Mouse (Mus musculus) hindbrain, embryonic 11.5 days (tissue): ENCODE data around the gene Alg9. TPM values are rescaled to one million over a fixed set of nuclear protein-coding genes. Genes with fewer than 3 reads are reported as not detected.

ENCODE experiments used
- ATAC-seq: fragments of 200-750 bp; cut with Nextera tagmentation; 2 replicates; pipeline ENCODE4 v1.8.0; 2017; ENCODE audit warnings: mild to moderate bottlenecking, moderate TSS enrichment, moderate library complexity; ENCODE audit not compliant: low FRiP score
- DNase-seq: peaks from one replicate; pipeline ENCODE4 v3.0.0-alpha.2; 2015; ENCODE audit warnings: low spot score
- H3K27ac ChIP-seq: fragments of 300-500 bp; sonication (generic); 2 replicates; pipeline ENCODE4 v1.5.1; 2014; ENCODE audit warnings: mild to moderate bottlenecking, low read depth, low read length
- H3K27me3 ChIP-seq: fragments of 300-500 bp; sonication (generic); 2 replicates; pipeline ENCODE4 v1.6.1; 2014; ENCODE audit warnings: mild to moderate bottlenecking, low read length, moderate library complexity, mixed read lengths; ENCODE audit not compliant: control insufficient read depth, insufficient read depth
- H3K36me3 ChIP-seq: fragments of 300-500 bp; sonication (generic); 2 replicates; pipeline ENCODE4 v1.6.1; 2014; ENCODE audit warnings: mild to moderate bottlenecking, low read length, moderate library complexity, mixed read lengths; ENCODE audit not compliant: control insufficient read depth, insufficient read depth
- H3K4me1 ChIP-seq: fragments of 300-500 bp; sonication (generic); replicated peaks from 2 replicates; pipeline ENCODE4 v1.6.1; 2014; ENCODE audit warnings: low read length, mixed read lengths; ENCODE audit not compliant: control insufficient read depth, insufficient read depth
- H3K4me2 ChIP-seq: fragments of 300-500 bp; sonication (generic); replicated peaks from 2 replicates; pipeline ENCODE4 v1.6.1; 2014; ENCODE audit warnings: mild to moderate bottlenecking, low read depth, low read length
- H3K4me3 ChIP-seq: fragments of 300-500 bp; sonication (generic); 2 replicates; pipeline ENCODE4 v1.5.1; 2014; ENCODE audit warnings: low read depth, low read length
- H3K9ac ChIP-seq: fragments of 300-500 bp; sonication (generic); 2 replicates; pipeline ENCODE4 v1.6.1; 2014; ENCODE audit warnings: low read depth, low read length
- H3K9me3 ChIP-seq: fragments of 300-500 bp; sonication (generic); 2 replicates; pipeline ENCODE4 v1.6.1; 2016; ENCODE audit warnings: low read length; ENCODE audit not compliant: control insufficient read depth
- WGBS: fragments of 180-500 bp; shearing (Covaris S2); extraction: QIAGEN DNeasy Blood & Tissue Kit; methylation state at CpG from one replicate; pipeline ENCODE4 v1.1.7; 2014; 5-methylcytosine and 5-hydroxymethylcytosine counted together
- polyA plus RNA-seq: library from polyadenylated mRNA; unstranded; fragments of >200 nt; fragmentation: Nextera tagmentation; extraction: Ambion mirVana; gene quantifications from 2 replicates; pipeline ENCODE4 v1.2.1, GENCODE M21; 2014

The Alg9 gene
- polyA plus RNA-seq, 1 experiment from 2014 or later, result 39.3 TPM

DNA sequence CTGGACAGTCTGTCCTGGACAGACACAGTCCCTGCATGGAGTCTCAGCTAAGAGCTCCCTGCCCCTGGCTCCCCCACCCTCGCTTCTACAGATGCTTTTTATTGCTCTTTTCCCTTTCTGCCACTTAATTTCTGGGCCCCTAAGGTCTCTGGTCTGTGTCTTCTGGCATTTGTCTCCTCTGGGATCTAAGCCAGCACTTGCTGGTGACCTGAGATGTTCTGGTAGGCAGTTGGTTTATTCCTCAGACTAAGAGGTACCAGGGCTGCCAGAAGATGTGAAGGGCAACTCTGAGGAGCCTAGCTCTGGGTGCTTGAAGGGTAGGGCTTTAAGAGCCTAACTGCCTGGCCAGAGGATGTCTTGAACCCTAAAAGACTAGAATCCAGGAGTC is 110.8 kb downstream of the Alg9 start:
- Histone ChIP-seq H3K27me3 (no peaks in the 10 kb centered on the region), H3K27ac (no peak overlapping the region), H3K4me2 (no peak overlapping the region), H3K4me3 (no peak overlapping the region), H3K36me3 (no peaks in the 10 kb centered on the region), H3K4me1 (no peaks in the 10 kb centered on the region), H3K9me3 (no peaks in the 10 kb centered on the region), H3K9ac (no peak overlapping the region)
- 70% methylated on average over 1 of the region's 1 CpGs for WGBS
- ATAC-seq (no peak), DNase-seq (no peak)

DNA sequence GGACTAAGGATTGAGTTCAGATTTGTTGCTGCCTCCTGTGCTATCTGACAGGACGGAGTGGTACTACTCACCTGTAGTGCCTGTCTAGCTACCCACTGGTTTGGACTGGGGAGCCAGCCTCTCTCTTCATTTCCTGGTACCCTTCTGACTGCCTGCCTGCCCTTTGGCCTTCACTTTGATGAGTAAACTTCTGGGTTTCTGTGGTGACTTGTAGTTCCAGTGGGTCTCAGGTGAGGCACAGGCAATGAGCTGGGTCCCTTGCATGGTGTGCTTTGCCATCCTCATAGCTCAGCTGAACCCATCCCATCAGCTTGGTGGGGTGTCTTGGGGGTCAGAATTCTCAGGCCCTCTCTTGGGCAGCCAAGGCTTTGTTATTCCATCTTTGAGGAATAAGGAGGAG is 112.1 kb downstream of the Alg9 start:
- H3K27ac ChIP-seq, result no peak overlapping the region
- no peak for ATAC-seq
- 94% methylated on average over 1 of the region's 1 CpGs for whole genome bisulfite sequencing

DNA sequence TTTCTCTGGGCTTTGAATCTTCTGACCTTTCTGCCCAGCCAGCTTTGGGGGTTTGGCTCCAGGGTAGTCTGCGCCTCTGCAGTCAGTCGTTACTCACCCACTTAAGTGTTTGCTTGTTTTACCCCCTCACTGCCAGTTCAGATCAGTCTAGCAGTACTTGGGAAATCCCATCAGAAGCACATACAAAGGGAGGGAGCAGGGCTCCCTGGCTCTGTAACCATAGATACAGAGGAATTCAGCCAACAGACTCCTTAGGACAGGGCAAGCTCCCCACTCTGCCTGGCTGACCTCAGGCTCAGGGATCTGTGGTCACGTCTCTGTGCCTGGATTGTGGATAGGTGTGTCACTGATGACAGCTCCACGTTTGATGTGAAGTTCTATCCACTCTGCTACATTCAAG is 112.5 kb downstream of the Alg9 start:
- Histone ChIP-seq H3K27ac (no peak overlapping the region), H3K9ac (no peak overlapping the region), H3K27me3 (no peaks in the 10 kb centered on the region), H3K36me3 (no peaks in the 10 kb centered on the region), H3K4me2 (no peak overlapping the region), H3K4me3 (no peak overlapping the region), H3K9me3 (no peaks in the 10 kb centered on the region), H3K4me1 (no peaks in the 10 kb centered on the region)
- 51% methylated on average over 4 of the region's 4 CpGs for WGBS
- ATAC-seq (no peak), DNase-seq (no peak)

More for the DNA sequence above, 112.1 kb downstream of the Alg9 start:
- no peak overlapping the region for H3K4me3 ChIP-seq
- no peaks in the 10 kb centered on the region for H3K4me1 ChIP-seq
- DNase-seq, result no peak
- no peaks in the 10 kb centered on the region for H3K36me3 ChIP-seq
- H3K9ac ChIP-seq, result no peak overlapping the region
- H3K9me3 ChIP-seq, result no peaks in the 10 kb centered on the region
- no peak overlapping the region for H3K4me2 ChIP-seq
- H3K27me3 ChIP-seq, result no peaks in the 10 kb centered on the region

DNA sequence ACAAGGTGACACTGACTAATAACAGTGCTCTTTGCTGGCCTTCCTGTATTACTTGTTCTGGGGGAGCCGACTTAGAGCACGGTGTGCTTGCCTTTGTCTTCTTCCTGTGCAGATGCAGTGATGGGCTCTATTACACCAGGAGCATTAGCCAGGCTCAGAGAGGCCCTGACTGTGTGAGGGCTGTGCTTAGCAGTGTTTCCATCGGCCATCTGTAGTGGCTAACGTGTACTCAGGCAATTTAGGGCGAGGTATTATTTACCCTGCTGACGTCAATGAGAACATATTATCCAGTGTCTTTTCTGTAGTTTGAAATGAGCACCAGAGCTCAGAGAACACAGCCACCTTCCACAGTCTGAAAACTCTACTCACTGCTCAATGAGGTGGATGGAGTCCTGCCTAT is 114.4 kb downstream of the Alg9 start:
- Histone ChIP-seq H3K9ac (no peak overlapping the region), H3K36me3 (no peaks in the 10 kb centered on the region), H3K4me3 (no peak overlapping the region), H3K4me2 (no peak overlapping the region), H3K27ac (no peak overlapping the region), H3K4me1 (no peaks in the 10 kb centered on the region), H3K27me3 (no peaks in the 10 kb centered on the region), H3K9me3 (no peaks in the 10 kb centered on the region)
- ATAC-seq, result no peak
- WGBS, result 72% methylated on average over 6 of the region's 6 CpGs
- DNase-seq, result no peak

DNA sequence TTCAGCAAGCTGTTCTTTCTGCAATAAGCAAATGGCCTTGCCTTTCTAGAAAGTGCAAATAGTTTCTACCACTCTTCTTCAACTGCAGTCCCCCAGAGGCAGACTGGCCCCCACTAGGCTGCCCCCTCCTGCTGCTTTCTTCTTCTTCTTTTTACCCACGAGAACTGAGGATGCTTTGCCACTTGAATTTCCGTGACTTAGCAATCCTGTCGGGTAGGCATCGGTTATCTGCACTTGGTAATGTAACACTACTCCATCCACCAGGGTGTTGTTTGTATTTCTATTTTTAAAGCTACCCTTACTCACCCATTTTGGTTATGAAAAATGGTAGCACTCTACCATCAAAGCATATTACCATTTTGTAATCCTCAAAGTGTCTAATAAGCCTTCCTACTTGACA is 115.1 kb downstream of the Alg9 start:
- 84% methylated on average over 4 of the region's 4 CpGs for WGBS
- Histone ChIP-seq H3K4me2 (no peak overlapping the region), H3K27me3 (no peaks in the 10 kb centered on the region), H3K4me3 (no peak overlapping the region), H3K9me3 (no peaks in the 10 kb centered on the region), H3K27ac (no peak overlapping the region), H3K9ac (no peak overlapping the region), H3K4me1 (no peaks in the 10 kb centered on the region), H3K36me3 (no peaks in the 10 kb centered on the region)
- DNase-seq (no peak), ATAC-seq (no peak)

DNA sequence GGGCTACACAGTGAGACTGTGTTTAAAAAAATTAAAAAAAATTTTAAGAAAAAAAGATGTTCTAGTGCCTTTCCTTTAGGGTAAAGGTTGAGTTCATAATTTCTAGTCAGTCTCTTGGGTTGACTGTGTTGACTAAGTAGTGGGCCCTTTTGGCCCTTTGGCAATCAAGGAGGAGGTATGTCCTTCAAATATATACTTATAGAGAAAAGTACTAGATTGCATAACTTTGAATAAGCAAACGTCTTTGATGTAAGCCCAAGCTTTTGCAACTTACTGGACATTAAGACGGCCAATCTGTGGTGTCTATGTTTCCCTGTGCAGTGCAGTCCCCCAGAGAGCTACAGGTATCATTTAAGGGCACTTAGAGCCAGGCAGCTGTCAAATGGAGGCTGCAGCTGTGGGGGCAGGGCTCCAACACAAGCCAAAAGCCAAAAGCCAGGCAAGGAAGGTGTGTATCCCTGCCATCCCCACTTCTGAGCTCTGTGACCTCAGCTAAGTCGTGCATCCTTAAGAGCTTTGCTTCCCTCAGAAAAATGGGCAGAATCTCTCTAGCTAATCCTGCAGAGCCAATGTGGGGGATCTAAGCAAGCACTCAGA is 115.8 kb downstream of the Alg9 start:
- no peak overlapping the region for H3K4me3 ChIP-seq
- no peaks in the 10 kb centered on the region for H3K36me3 ChIP-seq
- H3K9ac ChIP-seq, result no peak overlapping the region
- no peaks in the 10 kb centered on the region for H3K4me1 ChIP-seq
- H3K4me2 ChIP-seq, result no peak overlapping the region
- whole genome bisulfite sequencing, result 94% methylated on average over 3 of the region's 3 CpGs
- H3K9me3 ChIP-seq, result no peaks in the 10 kb centered on the region
- DNase-seq (no peak), ATAC-seq (no peak)
- H3K27me3 ChIP-seq, result no peaks in the 10 kb centered on the region
- H3K27ac ChIP-seq, result no peak overlapping the region

Other genes with a start within 250 kb of the Alg9 start
- gene Pts, start 246.3 kb upstream of the Alg9 start, polyA plus RNA-seq, result 92.6 and 98.2 TPM in 2 replicates
- 5.2 and 8.5 TPM in 2 replicates for gene Il18, start 220.2 kb upstream of the Alg9 start, polyA plus RNA-seq
- gene Bco2, start 219.8 kb upstream of the Alg9 start, polyA plus RNA-seq, result 0.14 and 0.20 TPM in 2 replicates
- gene Tex12, start 213.7 kb upstream of the Alg9 start, polyA plus RNA-seq, result 0.15 and 0.17 TPM in 2 replicates
- gene Sdhd, start 171.2 kb upstream of the Alg9 start, polyA plus RNA-seq, result 254 and 265 TPM in 2 replicates
- 325 TPM in 2 replicates for gene Timm8b, start 171.1 kb upstream of the Alg9 start, polyA plus RNA-seq
- gene Pih1d2, start 157.7 kb upstream of the Alg9 start, polyA plus RNA-seq, result 9.0 and 9.8 TPM in 2 replicates
- 29.9 and 30.6 TPM in 2 replicates for gene Nkapd1, start 157.6 kb upstream of the Alg9 start, polyA plus RNA-seq
- 54.9 and 59.2 TPM in 2 replicates for gene Dlat, start 115.2 kb upstream of the Alg9 start, polyA plus RNA-seq
- gene Dixdc1, start 35.5 kb upstream of the Alg9 start, polyA plus RNA-seq, result 25.2 and 31.0 TPM in 2 replicates
- gene 2310030G06Rik, start 28.5 kb upstream of the Alg9 start, polyA plus RNA-seq, result 1.3 and 1.7 TPM in 2 replicates
- 5.9 and 7.4 TPM in 2 replicates for gene Cryab, start 23.7 kb upstream of the Alg9 start, polyA plus RNA-seq
- 1.9 and 2.4 TPM in 2 replicates for gene Hspb2, start 22.7 kb upstream of the Alg9 start, polyA plus RNA-seq
- 13.4 and 15.5 TPM in 2 replicates for gene Fdxacb1, start 6.8 kb upstream of the Alg9 start, polyA plus RNA-seq
- gene 1110032A03Rik, start 501 bp downstream of the Alg9 start, polyA plus RNA-seq, result 38.5 and 42.3 TPM in 2 replicates
- 105 and 118 TPM in 2 replicates for gene Ppp2r1b, start 70.3 kb downstream of the Alg9 start, polyA plus RNA-seq
- 14.3 and 15.0 TPM in 2 replicates for gene Sik2, start 234.1 kb downstream of the Alg9 start, polyA plus RNA-seq